Mouse (Mus musculus) hindbrain, embryonic 14.5 days (tissue): ENCODE results near the gene Mtx1. TPM values are rescaled to one million over a fixed set of nuclear protein-coding genes. Genes with fewer than 3 reads are reported as not detected.
A peak's percentile ranks its signal among the peaks of the same experiment; 100 is the strongest.

Experiments
- ATAC-seq: fragments of 200-750 bp; cut with Nextera tagmentation; 2 replicates; pipeline ENCODE4 v1.8.0; 2017; ENCODE audit warnings: moderate number of reproducible peaks, mild to moderate bottlenecking, moderate TSS enrichment, moderate library complexity; ENCODE audit not compliant: low FRiP score
- DNase-seq: peaks from one replicate; pipeline ENCODE4 v3.0.0-alpha.2; 2015; ENCODE audit warnings: low spot score
- H3K27ac ChIP-seq: fragments of 300-500 bp; sonication (generic); 2 replicates; pipeline ENCODE4 v1.5.1; 2014; ENCODE audit warnings: mild to moderate bottlenecking, moderate library complexity
- H3K27me3 ChIP-seq: fragments of 300-500 bp; sonication (generic); 2 replicates; pipeline ENCODE4 v1.6.1; 2014; ENCODE audit warnings: mild to moderate bottlenecking, low read length, mixed read lengths; ENCODE audit not compliant: control insufficient read depth, insufficient read depth
- H3K36me3 ChIP-seq: fragments of 300-500 bp; sonication (generic); replicated peaks from 2 replicates; pipeline ENCODE4 v1.6.1; 2014; ENCODE audit not compliant: control insufficient read depth, insufficient read depth
- H3K4me1 ChIP-seq: fragments of 300-500 bp; sonication (generic); replicated peaks from 2 replicates; pipeline ENCODE4 v1.6.1; 2014; ENCODE audit warnings: antibody characterized with exemption, low read length, mixed read lengths; ENCODE audit not compliant: control insufficient read depth, insufficient read depth
- H3K4me2 ChIP-seq: fragments of 300-500 bp; sonication (generic); replicated peaks from 2 replicates; pipeline ENCODE4 v1.6.1; 2014; ENCODE audit warnings: mild to moderate bottlenecking, moderate library complexity
- H3K4me3 ChIP-seq: fragments of 300-500 bp; sonication (generic); replicated peaks from 2 replicates; pipeline ENCODE4 v1.5.1; 2014; ENCODE audit warnings: mild to moderate bottlenecking, low read length
- H3K9ac ChIP-seq: fragments of 300-500 bp; sonication (generic); 2 replicates; pipeline ENCODE4 v1.6.1; 2014
- H3K9me3 ChIP-seq: fragments of 300-500 bp; sonication (generic); 2 replicates; pipeline ENCODE4 v1.6.1; 2016; ENCODE audit warnings: low read length; ENCODE audit not compliant: control insufficient read depth
- WGBS: fragments of 180-500 bp; shearing (Covaris S2); extraction: QIAGEN DNeasy Blood & Tissue Kit; methylation state at CpG from one replicate; pipeline ENCODE4 v1.1.7; 2014; 5-methylcytosine and 5-hydroxymethylcytosine counted together
- polyA plus RNA-seq: library from polyadenylated mRNA; unstranded; fragments of >200 nt; fragmentation: Nextera tagmentation; extraction: Ambion mirVana; gene quantifications from 2 replicates; pipeline ENCODE4 v1.2.1, GENCODE M21; 2014

Mtx1 gene
- polyA plus RNA-seq, 1 experiment from 2014 or later, result 144 TPM

DNA sequence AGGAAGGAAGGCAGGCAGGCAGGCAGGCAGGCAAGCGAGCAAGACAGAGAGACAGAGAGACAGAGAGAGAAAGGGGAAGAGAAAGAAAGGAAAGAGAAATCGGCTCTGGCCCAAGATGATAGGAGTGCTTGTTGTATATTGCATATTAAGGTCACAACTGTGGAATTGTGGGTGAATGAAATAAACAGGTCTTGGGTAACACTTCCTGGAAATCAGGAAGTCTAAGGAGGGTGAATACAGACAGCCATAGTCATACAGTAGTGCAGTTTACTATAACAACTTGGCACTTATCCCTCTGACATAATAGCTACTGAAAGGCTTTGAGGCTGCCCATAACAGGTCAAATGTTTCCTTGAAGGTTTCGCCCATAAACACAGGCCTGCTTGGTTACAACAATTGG lies 27.0 kb downstream of the Mtx1 start:
- no peak for ATAC-seq
- no peak for DNase-seq

GRCm38 (mm10) chr3:89195979-89196877 lies 30.7 kb downstream of the Mtx1 start:
- Histone ChIP-seq H3K9ac (peak overlapping the region; percentile 64), H3K27me3 (no peaks in the 10 kb centered on the region), H3K4me3 (peak overlapping the region; percentile 33), H3K4me2 (peak overlapping the region; percentile 84), H3K9me3 (no peaks in the 10 kb centered on the region), H3K4me1 (peaks cover 9% of the 10 kb centered on the region), H3K27ac (peak overlapping the region; percentile 84), H3K36me3 (no peaks in the 10 kb centered on the region)
- WGBS, result 6% methylated on average over 33 of the region's 33 CpGs
- peak; percentile 84 for DNase-seq
- peak; percentile 95 for ATAC-seq

More for the DNA sequence above, 27.0 kb downstream of the Mtx1 start:
- Histone ChIP-seq H3K36me3 (peaks cover 9% of the 10 kb centered on the region), H3K4me1 (peaks cover 14% of the 10 kb centered on the region), H3K4me2 (no peak overlapping the region), H3K4me3 (no peak overlapping the region), H3K27me3 (no peaks in the 10 kb centered on the region), H3K27ac (no peak overlapping the region), H3K9me3 (no peaks in the 10 kb centered on the region), H3K9ac (no peak overlapping the region)
- WGBS, result 79% methylated on average over 3 of the region's 3 CpGs

- peaks cover 2% of the 10 kb centered on the region; the same call in 1 of the 2 replicates for H3K36me3 ChIP-seq
- H3K4me2 ChIP-seq, result no peak overlapping the region
- WGBS, result 91% methylated on average over 2 of the region's 2 CpGs
- no peak overlapping the region for H3K9ac ChIP-seq
- H3K27me3 ChIP-seq, result no peaks in the 10 kb centered on the region
- H3K4me1 ChIP-seq, result peaks cover 9% of the 10 kb centered on the region
- H3K27ac ChIP-seq, result no peak overlapping the region
- no peak for DNase-seq
- no peaks in the 10 kb centered on the region for H3K9me3 ChIP-seq
- no peak overlapping the region for H3K4me3 ChIP-seq
- ATAC-seq, result no peak
Measured at GRCm38 (mm10) chr3:89193853-89194252, 33.0 kb downstream of the Mtx1 start.

DNA sequence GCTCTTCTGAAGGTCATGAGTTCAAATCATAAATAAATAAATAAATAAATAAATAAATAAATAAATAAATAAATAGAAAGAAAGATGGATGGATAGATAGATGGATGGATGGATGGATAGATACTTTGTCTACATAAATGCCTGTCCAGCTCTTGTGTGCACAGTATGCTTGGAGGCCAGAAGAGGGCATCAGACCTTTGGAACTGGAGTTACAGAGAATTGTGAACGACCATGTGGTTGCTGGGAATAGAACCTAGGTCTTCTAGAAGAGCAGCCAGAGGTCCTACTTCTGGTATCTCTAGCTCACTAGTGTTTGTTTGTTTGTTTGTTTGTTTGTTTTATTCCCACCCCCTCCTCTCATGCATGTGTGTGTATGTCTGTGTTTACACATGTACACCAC lies 33.5 kb downstream of the Mtx1 start:
- WGBS, result 67% methylated on average over 1 of the region's 1 CpGs
- no peak overlapping the region for H3K9ac ChIP-seq
- no peak for DNase-seq

DNA sequence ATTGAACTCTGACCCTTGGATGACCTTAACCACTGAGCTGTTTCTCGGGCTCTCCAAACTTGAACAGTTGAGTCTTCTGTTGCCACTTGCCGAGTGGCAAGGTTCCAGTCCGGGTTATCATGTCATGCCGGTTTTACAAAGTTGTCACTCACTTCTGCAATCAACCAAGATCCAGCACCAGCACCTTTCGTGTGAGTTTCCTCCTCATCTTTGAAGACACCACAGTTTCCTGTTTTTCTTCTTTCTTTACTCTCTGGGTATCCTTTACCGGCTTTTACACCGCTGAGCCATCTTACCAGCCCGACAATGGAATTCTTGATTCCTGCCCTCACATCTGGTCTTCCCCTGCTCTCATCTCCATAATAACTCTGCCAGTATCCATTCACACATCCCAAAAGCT lies 36.5 kb downstream of the Mtx1 start:
- Histone ChIP-seq H3K4me1 (peaks cover under 1% of the 10 kb centered on the region; the same call in 1 of the 2 replicates), H3K4me3 (no peak overlapping the region), H3K27ac (no peak overlapping the region), H3K9ac (no peak overlapping the region), H3K4me2 (no peak overlapping the region), H3K9me3 (no peaks in the 10 kb centered on the region), H3K36me3 (peaks cover 21% of the 10 kb centered on the region), H3K27me3 (no peaks in the 10 kb centered on the region)
- no peak for ATAC-seq
- 87% methylated on average over 8 of the region's 8 CpGs for WGBS
- no peak for DNase-seq

More for the DNA sequence above, 33.5 kb downstream of the Mtx1 start:
- H3K36me3 ChIP-seq, result peaks cover 7% of the 10 kb centered on the region
- H3K4me2 ChIP-seq, result no peak overlapping the region
- no peak for ATAC-seq
- H3K4me3 ChIP-seq, result no peak overlapping the region
- no peaks in the 10 kb centered on the region for H3K27me3 ChIP-seq
- H3K27ac ChIP-seq, result no peak overlapping the region
- peaks cover 9% of the 10 kb centered on the region for H3K4me1 ChIP-seq
- H3K9me3 ChIP-seq, result no peaks in the 10 kb centered on the region

DNA sequence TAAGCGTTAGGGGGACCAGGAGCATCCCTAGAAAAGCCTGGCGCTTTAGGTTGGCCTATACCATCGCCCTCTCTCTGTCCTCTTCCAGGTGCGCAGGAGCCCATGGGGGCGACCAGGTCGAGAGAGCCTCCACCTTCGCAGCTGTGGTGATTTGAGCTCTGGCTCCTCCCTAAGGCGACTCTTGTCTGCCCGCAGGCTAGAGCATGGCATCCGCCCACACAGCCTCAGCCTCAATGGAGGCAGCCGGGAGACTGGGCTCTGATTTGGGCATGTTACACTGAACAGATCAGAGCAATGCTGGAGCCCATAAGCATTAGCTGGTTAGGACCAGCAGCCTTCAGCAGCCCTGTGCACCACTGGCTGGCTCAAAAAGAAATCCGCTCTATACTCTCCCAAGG lies 38.4 kb downstream of the Mtx1 start:
- no peak for ATAC-seq
- no peaks in the 10 kb centered on the region for H3K27me3 ChIP-seq
- H3K4me1 ChIP-seq, result peaks cover 14% of the 10 kb centered on the region
- no peak overlapping the region for H3K27ac ChIP-seq
- DNase-seq, result no peak
- 68% methylated on average over 12 of the region's 12 CpGs for WGBS
- H3K9ac ChIP-seq, result 0 out of 2 replicates have a peak overlapping the region, but pooled peaks have one; percentile 3
- no peak overlapping the region for H3K4me2 ChIP-seq
- no peak overlapping the region for H3K4me3 ChIP-seq
- H3K36me3 ChIP-seq, result peaks cover 21% of the 10 kb centered on the region
- no peaks in the 10 kb centered on the region for H3K9me3 ChIP-seq

- no peaks in the 10 kb centered on the region for H3K27me3 ChIP-seq
- no peak overlapping the region for H3K4me2 ChIP-seq
- 62% methylated on average over 18 of the region's 18 CpGs for WGBS
- H3K9ac ChIP-seq, result 0 out of 2 replicates have a peak overlapping the region, but pooled peaks have one; percentile 3
- no peak for DNase-seq
- H3K27ac ChIP-seq, result no peak overlapping the region
- H3K9me3 ChIP-seq, result no peaks in the 10 kb centered on the region
- ATAC-seq, result no peak
- H3K4me1 ChIP-seq, result peaks cover 14% of the 10 kb centered on the region
- peaks cover 21% of the 10 kb centered on the region for H3K36me3 ChIP-seq
- no peak overlapping the region for H3K4me3 ChIP-seq
Measured at GRCm38 (mm10) chr3:89187690-89188477, 39.0 kb downstream of the Mtx1 start.

GRCm38 (mm10) chr3:89187197-89187596 lies 39.7 kb downstream of the Mtx1 start:
- Histone ChIP-seq H3K36me3 (peaks cover 24% of the 10 kb centered on the region), H3K9ac (no peak overlapping the region; the same call in 1 of the 2 replicates), H3K27ac (no peak overlapping the region), H3K9me3 (no peaks in the 10 kb centered on the region), H3K27me3 (no peaks in the 10 kb centered on the region), H3K4me2 (no peak overlapping the region), H3K4me1 (peaks cover 14% of the 10 kb centered on the region), H3K4me3 (no peak overlapping the region)
- 35% methylated on average over 21 of the region's 23 CpGs for WGBS
- no peak for DNase-seq
- no peak for ATAC-seq

- WGBS, result 77% methylated on average over 6 of the region's 6 CpGs
- DNase-seq (no peak), ATAC-seq (peak; percentile 2; the same call in 1 of the 2 replicates)
- peaks cover 53% of the 10 kb centered on the region for H3K36me3 ChIP-seq
- peak overlapping the region; percentile 91 for H3K27ac ChIP-seq
- no peaks in the 10 kb centered on the region for H3K27me3 ChIP-seq
- H3K4me3 ChIP-seq, result peak overlapping the region; percentile 52
- H3K4me1 ChIP-seq, result peaks cover 14% of the 10 kb centered on the region
- peak overlapping the region; percentile 84 for H3K4me2 ChIP-seq
- no peaks in the 10 kb centered on the region for H3K9me3 ChIP-seq
- H3K9ac ChIP-seq, result peak overlapping the region; percentile 84
Measured at GRCm38 (mm10) chr3:89183959-89184315, 43.0 kb downstream of the Mtx1 start.
